Mouse (Mus musculus) heart, embryonic 14.5 days (tissue): Measurements from ENCODE around the gene Gm21887. TPM values are rescaled to one million over a fixed set of nuclear protein-coding genes. Genes with fewer than 3 reads are reported as not detected.
"Not testable (repeated sequence)": the region's sequence is repeated elsewhere in the genome, so short reads cannot be mapped to it uniquely, and the experiment has no call there.

Experiments used
- ATAC-seq: fragments of 200-750 bp; cut with Nextera tagmentation; 2 replicates; pipeline ENCODE4 v1.8.0; 2017; ENCODE audit warnings: low read depth, moderate TSS enrichment; ENCODE audit not compliant: insufficient number of reproducible peaks, insufficient read depth, low FRiP score
- H3K27ac ChIP-seq, 2 experiments: fragments of 200-500 bp in 1 of 2; fragments of 300-500 bp in 1 of 2; sonication (generic) in 1 of 2; replicated peaks in 1 of 2; 2 replicates each; pipeline ENCODE4 v1.5.1; 2012 to 2014; ENCODE audit warnings: low read depth in 2 of 2, low read length in 2 of 2, control low read depth in 1 of 2, mild to moderate bottlenecking in 1 of 2, mixed read lengths in 1 of 2; ENCODE audit not compliant: control insufficient read depth in 1 of 2, insufficient read depth in 1 of 2
- H3K27me3 ChIP-seq: fragments of 300-500 bp; sonication (generic); 2 replicates; pipeline ENCODE4 v1.6.1; 2014; ENCODE audit warnings: mild to moderate bottlenecking, low read length, control low read depth; ENCODE audit not compliant: control insufficient read depth, insufficient read depth
- H3K36me3 ChIP-seq: fragments of 300-500 bp; sonication (generic); 2 replicates; pipeline ENCODE4 v1.6.1; 2014; ENCODE audit warnings: mild to moderate bottlenecking, control low read depth, low read length, mixed read lengths; ENCODE audit not compliant: control insufficient read depth, insufficient read depth
- H3K4me1 ChIP-seq, 2 experiments: fragments of 200-500 bp in 1 of 2; fragments of 300-500 bp in 1 of 2; sonication (generic) in 1 of 2; 2 replicates each; pipeline ENCODE4 v1.6.1; 2012 to 2014; ENCODE audit warnings: low read length in 2 of 2, control low read depth in 1 of 2, mixed read lengths in 1 of 2; ENCODE audit not compliant: control insufficient read depth in 2 of 2, insufficient read depth in 2 of 2
- H3K4me2 ChIP-seq: fragments of 300-500 bp; sonication (generic); 2 replicates; pipeline ENCODE4 v1.6.1; 2014; ENCODE audit warnings: mild to moderate bottlenecking, low read length
- H3K4me3 ChIP-seq, 2 experiments: fragments of 200-500 bp in 1 of 2; fragments of 300-500 bp in 1 of 2; sonication (generic) in 1 of 2; 2 replicates each; pipeline ENCODE4 v1.5.1; 2012 to 2014; ENCODE audit warnings: low read length in 2 of 2, mild to moderate bottlenecking in 2 of 2, control low read depth in 1 of 2, low read depth in 1 of 2, moderate library complexity in 1 of 2; ENCODE audit not compliant: control insufficient read depth in 1 of 2, insufficient read depth in 1 of 2
- H3K9ac ChIP-seq: fragments of 300-500 bp; sonication (generic); 2 replicates; pipeline ENCODE4 v1.6.1; 2014; ENCODE audit warnings: mild to moderate bottlenecking, low read length
- H3K9me3 ChIP-seq: fragments of 300-500 bp; sonication (generic); 2 replicates; pipeline ENCODE4 v1.6.1; 2016; ENCODE audit warnings: low read length, control low read depth; ENCODE audit not compliant: control insufficient read depth
- WGBS: fragments of 180-500 bp; shearing (Covaris S2); extraction: QIAGEN DNeasy Blood & Tissue Kit; methylation state at CpG from one replicate; pipeline ENCODE4 v1.1.7; 2014; 5-methylcytosine and 5-hydroxymethylcytosine counted together
- polyA plus RNA-seq: library from polyadenylated mRNA; unstranded; fragments of >200 nt; fragmentation: Nextera tagmentation; extraction: Ambion mirVana; gene quantifications from 2 replicates; pipeline ENCODE4 v1.2.1, GENCODE M21; 2014

Gene Gm21887
- polyA plus RNA-seq, 1 experiment from 2014 or later: 228 TPM

GRCm38 (mm10) chrX:169991128-169991873, 18.2 kb upstream of the Gm21887 start:
- 34% methylated on average over 28 of the region's 28 CpGs for WGBS
- Histone ChIP-seq H3K4me2 (peak overlapping the region; percentile 34), H3K36me3 (peaks cover 34% of the 10 kb centered on the region), H3K9me3 (peaks cover 77% of the 10 kb centered on the region)
- not testable (repeated sequence) for H3K4me1 ChIP-seq, H3K27me3 ChIP-seq, H3K4me3 ChIP-seq, H3K27ac ChIP-seq, H3K9ac ChIP-seq
- peak; percentile 36; the same call in 1 of the 2 replicates for ATAC-seq

GRCm38 (mm10) chrX:169992086-169992930, 17.2 kb upstream of the Gm21887 start:
- not testable (repeated sequence) for H3K4me2 ChIP-seq, H3K4me1 ChIP-seq, H3K9ac ChIP-seq, H3K4me3 ChIP-seq, H3K27ac ChIP-seq, H3K27me3 ChIP-seq, ATAC-seq
- 42% methylated on average over 15 of the region's 15 CpGs for WGBS
- Histone ChIP-seq H3K36me3 (peaks cover 27% of the 10 kb centered on the region), H3K9me3 (peaks cover 73% of the 10 kb centered on the region)

- not testable (repeated sequence) for H3K4me2 ChIP-seq, H3K27ac ChIP-seq, H3K4me3 ChIP-seq, H3K4me1 ChIP-seq, ATAC-seq, H3K9ac ChIP-seq, H3K27me3 ChIP-seq
- 59% methylated on average over 8 of the region's 8 CpGs for WGBS
- Histone ChIP-seq H3K36me3 (peaks cover 22% of the 10 kb centered on the region), H3K9me3 (peaks cover 76% of the 10 kb centered on the region)
Measured at GRCm38 (mm10) chrX:169992951-169993547, 16.4 kb upstream of the Gm21887 start.

- not testable (repeated sequence) for H3K27me3 ChIP-seq, H3K4me1 ChIP-seq, H3K4me3 ChIP-seq, H3K4me2 ChIP-seq, H3K27ac ChIP-seq, ATAC-seq, H3K9ac ChIP-seq
- WGBS: 63% methylated on average over 33 of the region's 33 CpGs
- Histone ChIP-seq H3K36me3 (peaks cover 12% of the 10 kb centered on the region), H3K9me3 (peaks cover 69% of the 10 kb centered on the region)
Measured at GRCm38 (mm10) chrX:169994011-169994865, 15.2 kb upstream of the Gm21887 start.

- H3K9ac ChIP-seq, H3K4me2 ChIP-seq, H3K36me3 ChIP-seq, H3K27ac ChIP-seq, H3K4me1 ChIP-seq, H3K27me3 ChIP-seq, H3K4me3 ChIP-seq, ATAC-seq: not testable (repeated sequence)
- 53% methylated on average over 2 of the region's 2 CpGs for whole genome bisulfite sequencing
- peaks cover 68% of the 10 kb centered on the region for H3K9me3 ChIP-seq
Measured at GRCm38 (mm10) chrX:169994866-169995711, 14.4 kb upstream of the Gm21887 start.

- peaks cover 63% of the 10 kb centered on the region for H3K9me3 ChIP-seq
- not testable (repeated sequence) for H3K4me2 ChIP-seq, H3K27me3 ChIP-seq, H3K27ac ChIP-seq, H3K4me1 ChIP-seq, H3K9ac ChIP-seq, H3K36me3 ChIP-seq, ATAC-seq, H3K4me3 ChIP-seq
- WGBS: 63% methylated on average over 17 of the region's 17 CpGs
Measured at GRCm38 (mm10) chrX:169995909-169996521, 13.4 kb upstream of the Gm21887 start.
